Mouse (Mus musculus) CH12.LX (cell line): Measurements from ENCODE around the gene Plac9a. TPM values are rescaled to one million over a fixed set of nuclear protein-coding genes. Genes with fewer than 3 reads are reported as not detected.

Experiments
- DNase-seq: peaks from one replicate; pipeline ENCODE4 v3.0.0-alpha.2; 2013; ENCODE audit errors: extremely low read depth
- H3K27ac ChIP-seq: 2 replicates; pipeline ENCODE4 v1.5.1; 2012; ENCODE audit warnings: low read depth, mild to moderate bottlenecking, control low read depth, moderate library complexity; ENCODE audit not compliant: insufficient read depth
- H3K27me3 ChIP-seq: replicated peaks from 2 replicates; pipeline ENCODE3; 2012; ENCODE audit warnings: inconsistent platforms
- H3K36me3 ChIP-seq, 2 experiments: replicated peaks in 1 of 2; 2 replicates each; pipeline versions ENCODE3 to v1.6.1; 2012; ENCODE audit warnings: inconsistent platforms in 1 of 2, low read length in 1 of 2, mild to moderate bottlenecking in 1 of 2, mixed read lengths in 1 of 2, moderate library complexity in 1 of 2; ENCODE audit not compliant: control insufficient read depth in 1 of 2, insufficient read depth in 1 of 2
- H3K4me1 ChIP-seq, 2 experiments: 2 replicates each; pipeline ENCODE4 v1.6.1; 2012; ENCODE audit warnings: inconsistent platforms in 1 of 2, moderate library complexity in 1 of 2; ENCODE audit not compliant: insufficient read depth in 2 of 2, control insufficient read depth in 1 of 2
- H3K4me2 ChIP-seq: 2 replicates; pipeline ENCODE4 v1.6.1; 2012; ENCODE audit warnings: low read depth, mild to moderate bottlenecking, control low read depth; ENCODE audit not compliant: poor library complexity, insufficient read depth, severe bottlenecking
- H3K4me3 ChIP-seq, 3 experiments: fragments of 150-350 bp in 1 of 3; sonication (generic) in 1 of 3; replicated peaks in 1 of 3; 2 replicates each; pipeline versions ENCODE3 to v1.5.1; 2011 to 2012; ENCODE audit warnings: low read depth in 2 of 3, low read length in 2 of 3, mild to moderate bottlenecking in 2 of 3, moderate library complexity in 2 of 3, control low read depth in 1 of 3, improper control_type of control experiment in 1 of 3, inconsistent platforms in 1 of 3, mixed read lengths in 1 of 3; ENCODE audit not compliant: poor library complexity in 1 of 3
- H3K79me2 ChIP-seq: replicated peaks from 2 replicates; pipeline ENCODE4 v1.6.1; 2012; ENCODE audit warnings: mild to moderate bottlenecking, moderate library complexity; ENCODE audit not compliant: control insufficient read depth, poor library complexity, insufficient read depth, severe bottlenecking; ENCODE audit errors: extremely low read depth
- H3K9ac ChIP-seq: 2 replicates; pipeline ENCODE4 v1.6.1; 2012; ENCODE audit warnings: low read depth, mild to moderate bottlenecking, control low read depth, moderate library complexity; ENCODE audit not compliant: insufficient read depth
- H3K9me3 ChIP-seq: replicated peaks from 2 replicates; pipeline ENCODE3; 2012; ENCODE audit warnings: low read length, inconsistent platforms, mixed read lengths
- CHD2 ChIP-seq: IDR thresholded peaks from 2 replicates; pipeline ENCODE4 v1.6.1; 2011; ENCODE audit warnings: low read length, improper control_type of control experiment
- CTCF ChIP-seq, 2 experiments: IDR thresholded peaks in 1 of 2; conservative IDR thresholded peaks in 1 of 2; 2 replicates each; pipeline ENCODE4 v1.5.1; 2011 to 2012; ENCODE audit warnings: low read depth in 2 of 2, low read length in 2 of 2, improper control_type of control experiment in 1 of 2, inconsistent platforms in 1 of 2, mild to moderate bottlenecking in 1 of 2, moderate library complexity in 1 of 2
- E2F4 ChIP-seq: IDR thresholded peaks from 2 replicates; pipeline ENCODE4 v1.6.1; 2011; ENCODE audit warnings: low read depth, low read length, improper control_type of control experiment; ENCODE audit not compliant: insufficient replicate concordance
- ELF1 ChIP-seq: IDR thresholded peaks from 2 replicates; pipeline ENCODE4 v1.6.1; 2014; ENCODE audit warnings: low read depth, mild to moderate bottlenecking, inconsistent platforms, low read length, improper control_type of control experiment
- HCFC1 ChIP-seq: IDR thresholded peaks from 2 replicates; pipeline ENCODE4 v1.6.1; 2012; ENCODE audit warnings: low read depth, mild to moderate bottlenecking, inconsistent platforms, low read length, improper control_type of control experiment
- IRF4 ChIP-seq: IDR thresholded peaks from 2 replicates; pipeline ENCODE4 v1.6.1; 2014; ENCODE audit warnings: low read depth, mild to moderate bottlenecking, inconsistent platforms, low read length, improper control_type of control experiment
- JUN ChIP-seq: IDR thresholded peaks from 2 replicates; pipeline ENCODE4 v1.6.1; 2011; ENCODE audit warnings: low read depth, mild to moderate bottlenecking, low read length, improper control_type of control experiment, moderate library complexity; ENCODE audit not compliant: insufficient read depth
- MAFK ChIP-seq: IDR thresholded peaks from 2 replicates; pipeline ENCODE4 v1.6.1; 2011; ENCODE audit warnings: low read length, improper control_type of control experiment; ENCODE audit not compliant: insufficient replicate concordance
- MAX ChIP-seq: IDR thresholded peaks from 2 replicates; pipeline ENCODE4 v1.6.1; 2011; ENCODE audit warnings: low read length, improper control_type of control experiment
- MXI1 ChIP-seq: IDR thresholded peaks from 2 replicates; pipeline ENCODE4 v1.6.1; 2011; ENCODE audit warnings: mild to moderate bottlenecking, low read depth, low read length, improper control_type of control experiment
- MYC ChIP-seq: IDR thresholded peaks from 2 replicates; pipeline ENCODE4 v1.6.1; 2011; ENCODE audit warnings: low read depth, mild to moderate bottlenecking, improper control_type of control experiment, low read length
- NRF1 ChIP-seq: IDR thresholded peaks from 2 replicates; pipeline ENCODE4 v1.6.1; 2014; ENCODE audit warnings: low read depth, mild to moderate bottlenecking, inconsistent platforms, low read length, improper control_type of control experiment, moderate library complexity
- POLR2AphosphoS2 ChIP-seq: IDR thresholded peaks from 2 replicates; pipeline ENCODE4 v1.6.1; 2011; ENCODE audit warnings: low read depth, low read length, improper control_type of control experiment
- SIN3A ChIP-seq: IDR thresholded peaks from 2 replicates; pipeline ENCODE4 v1.6.1; 2012; ENCODE audit warnings: low read length, improper control_type of control experiment, inconsistent platforms
- SMC3 ChIP-seq: IDR thresholded peaks from 2 replicates; pipeline ENCODE4 v1.6.1; 2011; ENCODE audit warnings: low read depth, low read length, improper control_type of control experiment
- TBP ChIP-seq: conservative IDR thresholded peaks from 2 replicates; pipeline ENCODE4 v1.6.1; 2011; ENCODE audit warnings: low read depth, low read length, improper control_type of control experiment
- TCF12 ChIP-seq: IDR thresholded peaks from 2 replicates; pipeline ENCODE4 v1.6.1; 2014; ENCODE audit warnings: low read depth, mild to moderate bottlenecking, inconsistent platforms, low read length, improper control_type of control experiment
- UBTF ChIP-seq: IDR thresholded peaks from 2 replicates; pipeline ENCODE4 v1.6.1; 2012; ENCODE audit warnings: low read depth, mild to moderate bottlenecking, inconsistent platforms, low read length, improper control_type of control experiment, moderate library complexity
- ZC3H11A ChIP-seq: IDR thresholded peaks from 2 replicates; pipeline ENCODE4 v1.6.1; 2012; ENCODE audit warnings: low read depth, mild to moderate bottlenecking, inconsistent platforms, low read length, improper control_type of control experiment
- ZKSCAN1 ChIP-seq: IDR thresholded peaks from 2 replicates; pipeline ENCODE4 v1.6.1; 2012; ENCODE audit warnings: low read depth, inconsistent platforms, low read length, improper control_type of control experiment, borderline replicate concordance
- dilution Hi-C: fragments of 300-500 bp; cut with MboI; formaldehyde crosslinking; loops from 2 replicates; pipeline ENCODE4 v1.14.3; 2020; ENCODE audit warnings: low sequenced_read_pairs; ENCODE audit not compliant: extremely low pct_unique_long_range_greater_than_20kb, extremely low pct_ligation_motif_present
- in situ Hi-C: fragments of 300-500 bp; cut with MboI; formaldehyde crosslinking; loops from 3 replicates; pipeline ENCODE4 v1.14.3; 2019; ENCODE audit warnings: low sequenced_read_pairs, low pct_ligation_motif_present, low pct_unique_long_range_greater_than_20kb, mixed read lengths
- polyA plus RNA-seq: library from polyadenylated mRNA; unstranded; fragments of >175 nt; gene quantifications from 2 replicates; pipeline ENCODE4 v1.2.1, GENCODE M21; 2012; ENCODE audit warnings: low read depth; ENCODE audit not compliant: insufficient read length
- total RNA-seq, 2 experiments: library from RNA; depleted of rRNA; stranded (reverse); fragments of 300-350 nt in 1 of 2; fragments of >200 nt in 1 of 2; gene quantifications; 2 replicates each; pipeline ENCODE4 v1.2.3; 2012 to 2014

Plac9a gene
- total and polyA plus RNA-seq, 3 experiments = not detected

GRCm38 (mm10) chr14:25853295-25853694, 49.6 kb downstream of the Plac9a start:
- DNase-seq = no peak
- no peak overlapping the region for H3K27ac ChIP-seq
- TF ChIP-seq SIN3A (no peak), ZKSCAN1 (no peak), POLR2AphosphoS2 (no peak), TCF12 (no peak), JUN (no peak), ELF1 (no peak), IRF4 (no peak), MYC (no peak), HCFC1 (no peak), MAFK (no peak), CHD2 (no peak), TBP (no peak), SMC3 (no peak), MAX (no peak)
- TF ChIP-seq, all 38 proteins: peak for 0
- no peaks in the 10 kb centered on the region for H3K79me2 ChIP-seq
- peaks cover 27 to 44% of the 10 kb centered on the region in 2 experiments for H3K4me1 ChIP-seq
- no peaks in the 10 kb centered on the region for H3K9me3 ChIP-seq
- no peak overlapping the region for H3K4me2 ChIP-seq
- dilution Hi-C loops = no loop called here
- H3K4me3 ChIP-seq = no peak overlapping the region
- H3K9ac ChIP-seq = no peak overlapping the region
- in situ Hi-C loops = no loop called here
- H3K36me3 ChIP-seq = peaks cover 0 to 2% of the 10 kb centered on the region in 2 experiments
- no peaks in the 10 kb centered on the region for H3K27me3 ChIP-seq

GRCm38 (mm10) chr14:25852121-25852561, 50.8 kb downstream of the Plac9a start:
- in situ Hi-C loops (no loop called here), dilution Hi-C loops (no loop called here)
- no peaks in the 10 kb centered on the region for H3K79me2 ChIP-seq
- H3K27me3 ChIP-seq = no peaks in the 10 kb centered on the region
- TF ChIP-seq MAX (no peak), E2F4 (no peak), UBTF (no peak), MXI1 (no peak), TBP (no peak), ZC3H11A (no peak), SIN3A (no peak), CTCF (conservative IDR thresholded peaks at IDR 0.05 in 1 of 2, IDR thresholded peaks at IDR 0.05 in 1 of 2; ENCODE audit: low read depth in 2 of 2, low read length in 2 of 2) (no peak), ZKSCAN1 (no peak), NRF1 (no peak), POLR2AphosphoS2 (no peak)
- no peak overlapping the region for H3K4me3 ChIP-seq
- H3K4me1 ChIP-seq = peaks cover 17 to 33% of the 10 kb centered on the region in 2 experiments
- DNase-seq = no peak
- peaks cover 2% of the 10 kb centered on the region for H3K9me3 ChIP-seq
- no peak overlapping the region for H3K27ac ChIP-seq
- H3K36me3 ChIP-seq = peaks cover 0 to 10% of the 10 kb centered on the region in 2 experiments
- H3K4me2 ChIP-seq = no peak overlapping the region
- H3K9ac ChIP-seq = no peak overlapping the region
